Mouse (Mus musculus): ENCODE data around the gene Prorsd1.
"Not testable (repeated sequence)": the region's sequence is repeated elsewhere in the genome, so short reads cannot be mapped to it uniquely, and the experiment has no call there.

Prorsd1 gene

GRCm38 (mm10) chr11:29514682-29515412, at the start of gene Prorsd1:
TSS of gene Prorsd1 (minus strand) at chr11:29515033.
- DNase-seq (ENCODE audit: low spot score in 2 of 2), result peak; percentile 88 to 90

- no peak for DNase-seq (ENCODE audit: low spot score in 2 of 2)
Observed at GRCm38 (mm10) chr11:29563406-29563805, 48.6 kb upstream of the Prorsd1 start.

- no peak for DNase-seq (ENCODE audit: low spot score in 2 of 2)
Observed at GRCm38 (mm10) chr11:29560990-29561389, 46.2 kb upstream of the Prorsd1 start.

GRCm38 (mm10) chr11:29560452-29560851, 45.6 kb upstream of the Prorsd1 start:
- DNase-seq (ENCODE audit: low spot score in 2 of 2), result no peak

GRCm38 (mm10) chr11:29549425-29549778, 34.6 kb upstream of the Prorsd1 start:
- peak in 1 of 2 experiments; percentile 35 for DNase-seq (ENCODE audit: low spot score in 2 of 2)

GRCm38 (mm10) chr11:29548504-29549424, 33.9 kb upstream of the Prorsd1 start:
- peak in 1 of 2 experiments; percentile 5 for DNase-seq (ENCODE audit: low spot score in 2 of 2)

GRCm38 (mm10) chr11:29547752-29548503, 33.1 kb upstream of the Prorsd1 start, which contains the start of the genes Clhc1 and Rps27a:
TSS of gene Clhc1 (plus strand) at chr11:29547950.
TSS of gene Rps27a (minus strand) at chr11:29548109.
- peak; percentile 87 to 94 for DNase-seq (ENCODE audit: low spot score in 2 of 2)

GRCm38 (mm10) chr11:29547249-29547751, 32.5 kb upstream of the Prorsd1 start:
- DNase-seq (ENCODE audit: low spot score in 2 of 2), result no peak

GRCm38 (mm10) chr11:29546762-29547161, 31.9 kb upstream of the Prorsd1 start:
- DNase-seq (ENCODE audit: low spot score in 2 of 2), result no peak

- DNase-seq (ENCODE audit: low spot score in 2 of 2), result not testable (repeated sequence)
Observed at GRCm38 (mm10) chr11:29546297-29546696, 31.5 kb upstream of the Prorsd1 start.

- not testable (repeated sequence) for DNase-seq (ENCODE audit: low spot score in 2 of 2)
Observed at GRCm38 (mm10) chr11:29545150-29545752, 30.4 kb upstream of the Prorsd1 start.

GRCm38 (mm10) chr11:29544225-29544945, 29.6 kb upstream of the Prorsd1 start:
- DNase-seq (ENCODE audit: low spot score in 2 of 2), result no peak

GRCm38 (mm10) chr11:29538201-29538600, 23.4 kb upstream of the Prorsd1 start:
- no peak for DNase-seq (ENCODE audit: low spot score in 2 of 2)

- peak; percentile 72 to 74 for DNase-seq (ENCODE audit: low spot score in 2 of 2)
Observed at GRCm38 (mm10) chr11:29525988-29526794, 11.4 kb upstream of the Prorsd1 start, which contains the start of gene Mtif2. TSS of gene Mtif2 (plus strand) at chr11:29526408.

GRCm38 (mm10) chr11:29514325-29514681, 530 bp downstream of the Prorsd1 start:
- no peak for DNase-seq (ENCODE audit: low spot score in 2 of 2)

GRCm38 (mm10) chr11:29512818-29513535, 1.9 kb downstream of the Prorsd1 start:
- DNase-seq (ENCODE audit: low spot score in 2 of 2), result no peak

GRCm38 (mm10) chr11:29509421-29509820, 5.4 kb downstream of the Prorsd1 start:
- no peak for DNase-seq (ENCODE audit: low spot score in 2 of 2)

- no peak for DNase-seq (ENCODE audit: low spot score in 2 of 2)
Observed at GRCm38 (mm10) chr11:29504899-29505625, 9.8 kb downstream of the Prorsd1 start.

Data from heart, adult 9 months (tissue).